Comparison of ENCODE assay signal across 7 mouse cellular contexts in the genomic region with DNA sequence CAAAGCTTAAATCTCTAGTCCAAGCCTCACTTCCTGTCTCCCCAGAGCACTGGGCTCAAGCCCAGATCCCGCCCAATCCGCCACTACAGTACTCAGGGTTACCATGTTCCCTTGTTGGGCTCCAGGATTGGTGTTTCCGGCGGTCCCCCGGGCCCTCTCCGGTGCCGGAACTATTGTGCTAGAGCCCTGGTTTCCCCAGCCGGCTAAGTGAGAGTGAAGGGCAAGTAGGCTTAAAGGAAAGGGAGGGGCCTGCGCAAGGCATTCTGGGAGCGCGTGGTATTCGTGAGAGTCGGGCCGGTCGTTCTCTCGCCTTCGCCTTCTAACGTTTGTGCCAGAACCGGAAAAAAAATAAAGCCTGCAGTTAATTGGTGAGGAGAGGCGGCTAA. TPM values are rescaled to one million over a fixed set of nuclear protein-coding genes. Genes with fewer than 3 reads are reported as not detected.
DNase-seq lines count a peak whose midpoint lies in the region; ATAC-seq lines count a peak whose summit lies in the region.

A gene (minus strand): TSS at position 215 of the 386 bp plus-strand sequence.

- no peaks in the 10 kb centered on the region for H3K27me3 ChIP-seq in intestine, embryonic 15.5 days (replicated peaks)
- no peaks in the 10 kb centered on the region for H3K27me3 ChIP-seq in midbrain, embryonic 10.5 days (ENCODE audit: low read depth, poor library complexity, severe bottlenecking)

- WGBS in intestine, embryonic 15.5 days = under 1% methylated on average over 20 of the region's 20 CpGs
- under 1% methylated on average over 20 of the region's 20 CpGs for WGBS in midbrain, embryonic 10.5 days

- H3K36me3 ChIP-seq in intestine, embryonic 15.5 days = peaks cover 17% of the 10 kb centered on the region
- H3K36me3 ChIP-seq in midbrain, embryonic 10.5 days = peaks cover 38% of the 10 kb centered on the region

- H3K9me3 ChIP-seq in intestine, embryonic 15.5 days = no peaks in the 10 kb centered on the region
- H3K9me3 ChIP-seq in midbrain, embryonic 10.5 days (replicated peaks) = no peaks in the 10 kb centered on the region

- H3K4me2 ChIP-seq in intestine, embryonic 15.5 days (replicated peaks) = peak within 1 kb of the TSS; percentile 70

- H3K9ac ChIP-seq in intestine, embryonic 15.5 days = peak within 1 kb of the TSS; percentile 99

- peak; percentile 85 for ATAC-seq in intestine, embryonic 15.5 days

- H3K4me1 ChIP-seq in intestine, embryonic 15.5 days (replicated peaks) = peaks cover 26% of the 10 kb centered on the region; the same call in 1 of the 2 replicates
- H3K4me1 ChIP-seq in midbrain, embryonic 10.5 days = peaks cover 32% of the 10 kb centered on the region

- peak within 1 kb of the TSS; percentile 93 for H3K4me3 ChIP-seq in intestine, embryonic 15.5 days (replicated peaks)
- peak within 1 kb of the TSS; percentile 90 for H3K4me3 ChIP-seq in midbrain, embryonic 10.5 days

- H3K27ac ChIP-seq in intestine, embryonic 15.5 days = peak within 1 kb of the TSS; percentile 99
- H3K27ac ChIP-seq in midbrain, embryonic 10.5 days (replicated peaks) = peak within 1 kb of the TSS; percentile 96

- intact Hi-C loops in gastrocnemius, postnatal 36 days (cut with DNase I) = no loop called here
- intact Hi-C loops in left cerebral cortex, postnatal 25 days (cut with DNase I) = loop anchor here (2.0 to 5.0 kb wide), 3 partner anchors 39 to 341 kb away; no protein-coding TSS in a partner anchor

- peak; percentile 97 for DNase-seq in adrenal gland, adult 2 months
- peak; percentile 92 for DNase-seq in embryo, embryonic 11.5 days (ENCODE audit: low read depth, low spot score)
- DNase-seq in gastrocnemius, postnatal 36 days = peak; percentile 96 to 99
- peak; percentile 95 to 98 for DNase-seq in left cerebral cortex, postnatal 25 days (ENCODE audit: low spot score in 2 of 2)
- peak; percentile 96 for DNase-seq in midbrain, embryonic 10.5 days (ENCODE audit: low spot score)
- peak; percentile 94 for DNase-seq in right cerebral cortex, postnatal 4 days

RNA-seq across cellular contexts. Expression of the gene that starts here (rescaled TPM):
- 10 to 100 TPM; 25.9 to 26.0 TPM for total RNA-seq in adrenal gland, adult 2 months (2021)
- polyA plus RNA-seq in adrenal gland, adult 2 months (2012; rRNA removed) = 56.1 and 74.1 TPM in 2 replicates
- total RNA-seq in gastrocnemius, postnatal 36 days (2021) = 10 to 100 TPM; 55.5 to 71.5 TPM
- polyA plus RNA-seq in intestine, embryonic 15.5 days (2015; fragmentation: Nextera tagmentation; extraction: Ambion mirVana) = 39.8 and 46.7 TPM in 2 replicates
- 10 to 100 TPM; 17.4 to 20.0 TPM for total RNA-seq in left cerebral cortex, postnatal 25 days (2021)
- 32.1 and 35.7 TPM in 2 replicates for polyA plus RNA-seq in midbrain, embryonic 10.5 days (2016; fragmentation: Nextera tagmentation; extraction: Ambion mirVana)

Comparison
In these comparisons a context has a peak if more than half of its experiments do, and no peak if none do; other contexts are left out.
1. Peak in every context shown above with its lines: DNase-seq, ATAC-seq, H3K4me3 ChIP-seq and H3K27ac ChIP-seq.